Mouse (Mus musculus) C2C12 (cell line): ENCODE data around the gene 1600002K03Rik. TPM values are rescaled to one million over a fixed set of nuclear protein-coding genes. Genes with fewer than 3 reads are reported as not detected.
A peak's percentile ranks its signal among the peaks of the same experiment; 100 is the strongest.
"Not testable (repeated sequence)": the region's sequence is repeated elsewhere in the genome, so short reads cannot be mapped to it uniquely, and the experiment has no call there.

Experiments used
- H3K27me3 ChIP-seq: one replicate; pipeline ENCODE4 v1.6.1; 2011; ENCODE audit not compliant: control insufficient read depth, insufficient read depth, insufficient read length
- H3K36me3 ChIP-seq: one replicate; pipeline ENCODE4 v1.6.1; 2011; ENCODE audit not compliant: control insufficient read depth, insufficient read depth
- H3K4me3 ChIP-seq: one replicate; pipeline ENCODE4 v1.5.1; 2011; ENCODE audit warnings: mild to moderate bottlenecking, control low read depth; ENCODE audit not compliant: poor library complexity, insufficient read depth, severe bottlenecking
- H3K79me2 ChIP-seq: one replicate; pipeline ENCODE4 v1.6.1; 2011; ENCODE audit not compliant: control insufficient read depth, insufficient read depth
- H3K79me3 ChIP-seq: one replicate; pipeline ENCODE4 v1.6.1; 2011; ENCODE audit warnings: low read depth, control low read depth
- H3ac ChIP-seq: one replicate; pipeline ENCODE3; 2011; ENCODE audit warnings: low read depth; ENCODE audit not compliant: control insufficient read depth, insufficient read length
- CEBPB ChIP-seq: IDR thresholded peaks from one replicate; pipeline ENCODE4 v1.6.1; 2011; ENCODE audit warnings: low read depth, mild to moderate bottlenecking, control low read depth, moderate library complexity
- CTCF ChIP-seq: IDR thresholded peaks from one replicate; pipeline ENCODE4 v1.5.1; 2011; ENCODE audit not compliant: control insufficient read depth, insufficient read depth, insufficient read length
- FOSL1 ChIP-seq: IDR thresholded peaks from one replicate; pipeline ENCODE4 v1.8.0; 2011; ENCODE audit warnings: mild to moderate bottlenecking, low read length; ENCODE audit not compliant: poor library complexity, insufficient read depth, severe bottlenecking
- MAX ChIP-seq: IDR thresholded peaks from one replicate; pipeline ENCODE4 v1.6.1; 2011; ENCODE audit warnings: mild to moderate bottlenecking, control low read depth
- MYOD1 ChIP-seq: IDR thresholded peaks from one replicate; pipeline ENCODE4 v1.6.1; 2011; ENCODE audit warnings: low read depth; ENCODE audit not compliant: control insufficient read depth, insufficient read length
- MYOG ChIP-seq: IDR thresholded peaks from one replicate; pipeline ENCODE4 v1.6.1; 2011; ENCODE audit not compliant: control insufficient read depth, insufficient read length; ENCODE audit errors: extremely low read depth
- USF1 ChIP-seq: IDR thresholded peaks from one replicate; pipeline ENCODE4 v1.6.1; 2011; ENCODE audit warnings: low read depth, mild to moderate bottlenecking, control low read depth, moderate library complexity
- polyA plus RNA-seq: library from polyadenylated mRNA; unstranded; fragments of >200 nt; fragmentation: generic; extraction: Trizol; gene quantifications from one replicate; pipeline ENCODE4 v1.2.1, GENCODE M21; 2012; ENCODE audit warnings: missing spikeins

1600002K03Rik gene
- polyA plus RNA-seq, 1 experiment, result 33.4 TPM

GRCm38 (mm10) chr10:80164161-80164997 lies 8.4 kb upstream of the 1600002K03Rik start:
- Histone ChIP-seq H3K79me2 (peaks cover 10% of the 10 kb centered on the region), H3K79me3 (peaks cover 6% of the 10 kb centered on the region)

DNA sequence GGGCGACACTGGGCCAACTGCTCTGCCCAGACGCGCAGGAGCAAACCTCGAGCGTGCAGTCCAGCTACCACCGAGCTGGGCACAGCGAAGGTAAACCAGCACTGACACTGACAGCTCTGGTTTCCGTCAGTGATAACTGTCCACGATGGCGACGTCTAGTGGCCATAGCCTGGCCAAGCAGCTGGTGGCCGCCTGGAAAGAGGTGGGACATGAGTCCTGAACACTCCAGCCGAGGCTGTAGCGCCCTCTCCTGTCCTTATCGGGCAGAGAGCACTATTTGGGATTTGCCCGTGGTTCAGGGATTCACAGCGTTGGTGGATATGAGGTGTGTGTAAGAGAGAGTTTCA lies 7.8 kb upstream of the 1600002K03Rik start:
- H3K79me2 ChIP-seq, result peaks cover 16% of the 10 kb centered on the region
- H3K36me3 ChIP-seq, result peaks cover 9% of the 10 kb centered on the region
- peak overlapping the region; percentile 23 for H3K4me3 ChIP-seq
- TF ChIP-seq MAX, result peak; percentile 94
- TF ChIP-seq MYOD1, result peak; percentile 70
- peak; percentile 99 for TF ChIP-seq CTCF
- no peak for TF ChIP-seq CEBPB
- no peaks in the 10 kb centered on the region for H3K27me3 ChIP-seq
- H3K79me3 ChIP-seq, result peaks cover 11% of the 10 kb centered on the region
- peak overlapping the region; percentile 53 for H3ac ChIP-seq

More at GRCm38 (mm10) chr10:80164161-80164997, 8.4 kb upstream of the 1600002K03Rik start:
- H3K36me3 ChIP-seq, result peaks cover 3% of the 10 kb centered on the region
- H3K4me3 ChIP-seq, result peak overlapping the region; percentile 23
- no peaks in the 10 kb centered on the region for H3K27me3 ChIP-seq
- TF ChIP-seq MAX (peak; percentile 84), FOSL1 (no peak)
- H3ac ChIP-seq, result peak overlapping the region; percentile 53

- peaks cover 13% of the 10 kb centered on the region for H3K36me3 ChIP-seq
These were observed 7.2 kb upstream of the 1600002K03Rik start, which contains the start of gene Cirbp for GRCm38 (mm10) chr10:80165392-80166128. Gene Cirbp, plus strand, starts transcription at chr10:80165985.

DNA sequence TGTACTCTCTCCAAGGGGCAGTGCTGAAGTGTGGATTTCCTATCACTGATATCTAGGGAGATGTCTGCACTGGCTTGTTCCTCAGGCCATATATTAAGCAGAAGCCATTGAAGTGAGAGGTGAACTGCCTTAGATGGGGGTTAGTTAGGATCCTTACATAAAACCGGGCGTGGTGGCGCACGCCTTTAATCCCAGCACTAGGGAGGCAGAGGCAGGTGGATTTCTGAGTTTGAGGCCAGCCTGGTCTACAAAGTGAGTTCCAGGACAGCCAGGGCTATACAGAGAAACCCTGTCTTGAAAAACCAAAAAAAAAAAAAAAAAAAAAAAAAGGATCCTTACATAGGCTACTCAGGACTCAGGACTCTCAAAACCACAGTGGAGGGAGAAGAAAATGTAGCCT lies 6.6 kb upstream of the 1600002K03Rik start:
- not testable (repeated sequence) for H3ac ChIP-seq, H3K27me3 ChIP-seq, H3K4me3 ChIP-seq
- H3K79me3 ChIP-seq, result peaks cover 13% of the 10 kb centered on the region
- peaks cover 25% of the 10 kb centered on the region for H3K79me2 ChIP-seq
- peaks cover 19% of the 10 kb centered on the region for H3K36me3 ChIP-seq

More at GRCm38 (mm10) chr10:80165392-80166128, 7.2 kb upstream of the 1600002K03Rik start, which contains the start of gene Cirbp:
- Histone ChIP-seq H3K4me3 (peak within 1 kb of the TSS; percentile 23), H3ac (peak within 1 kb of the TSS; percentile 53), H3K79me3 (peaks cover 13% of the 10 kb centered on the region), H3K79me2 (peaks cover 22% of the 10 kb centered on the region), H3K27me3 (no peaks in the 10 kb centered on the region)
- TF ChIP-seq CTCF, result no peak
- no peak for TF ChIP-seq USF1
- TF ChIP-seq MYOD1, result peak; percentile 80
- peak; percentile 65 for TF ChIP-seq FOSL1
- TF ChIP-seq MYOG, result no peak
- peak; percentile 2 for TF ChIP-seq CEBPB
- TF ChIP-seq MAX, result no peak

GRCm38 (mm10) chr10:80167460-80168037 lies 5.2 kb upstream of the 1600002K03Rik start:
- Histone ChIP-seq H3K27me3 (no peaks in the 10 kb centered on the region), H3K79me2 (peaks cover 25% of the 10 kb centered on the region), H3K4me3 (peak overlapping the region; percentile 72), H3ac (peak overlapping the region; percentile 50), H3K36me3 (peaks cover 31% of the 10 kb centered on the region), H3K79me3 (peaks cover 13% of the 10 kb centered on the region)
- TF ChIP-seq MAX (peak; percentile 44), CEBPB (no peak), MYOG (no peak), FOSL1 (no peak), USF1 (peak; percentile 3), MYOD1 (no peak)
